Mouse (Mus musculus) heart, embryonic 14.5 days (tissue): Measurements from ENCODE around the gene Slc16a3. TPM values are rescaled to one million over a fixed set of nuclear protein-coding genes. Genes with fewer than 3 reads are reported as not detected.

ENCODE experiments used
- ATAC-seq: fragments of 200-750 bp; cut with Nextera tagmentation; 2 replicates; pipeline ENCODE4 v1.8.0; 2017; ENCODE audit warnings: low read depth, moderate TSS enrichment; ENCODE audit not compliant: insufficient number of reproducible peaks, insufficient read depth, low FRiP score
- H3K27ac ChIP-seq, 2 experiments: fragments of 200-500 bp in 1 of 2; fragments of 300-500 bp in 1 of 2; sonication (generic) in 1 of 2; replicated peaks in 1 of 2; 2 replicates each; pipeline ENCODE4 v1.5.1; 2012 to 2014; ENCODE audit warnings: low read depth in 2 of 2, low read length in 2 of 2, control low read depth in 1 of 2, mild to moderate bottlenecking in 1 of 2, mixed read lengths in 1 of 2; ENCODE audit not compliant: control insufficient read depth in 1 of 2, insufficient read depth in 1 of 2
- H3K27me3 ChIP-seq: fragments of 300-500 bp; sonication (generic); 2 replicates; pipeline ENCODE4 v1.6.1; 2014; ENCODE audit warnings: mild to moderate bottlenecking, low read length, control low read depth; ENCODE audit not compliant: control insufficient read depth, insufficient read depth
- H3K36me3 ChIP-seq: fragments of 300-500 bp; sonication (generic); 2 replicates; pipeline ENCODE4 v1.6.1; 2014; ENCODE audit warnings: mild to moderate bottlenecking, control low read depth, low read length, mixed read lengths; ENCODE audit not compliant: control insufficient read depth, insufficient read depth
- H3K4me1 ChIP-seq, 2 experiments: fragments of 200-500 bp in 1 of 2; fragments of 300-500 bp in 1 of 2; sonication (generic) in 1 of 2; 2 replicates each; pipeline ENCODE4 v1.6.1; 2012 to 2014; ENCODE audit warnings: low read length in 2 of 2, control low read depth in 1 of 2, mixed read lengths in 1 of 2; ENCODE audit not compliant: control insufficient read depth in 2 of 2, insufficient read depth in 2 of 2
- H3K4me2 ChIP-seq: fragments of 300-500 bp; sonication (generic); 2 replicates; pipeline ENCODE4 v1.6.1; 2014; ENCODE audit warnings: mild to moderate bottlenecking, low read length
- H3K4me3 ChIP-seq, 2 experiments: fragments of 200-500 bp in 1 of 2; fragments of 300-500 bp in 1 of 2; sonication (generic) in 1 of 2; 2 replicates each; pipeline ENCODE4 v1.5.1; 2012 to 2014; ENCODE audit warnings: low read length in 2 of 2, mild to moderate bottlenecking in 2 of 2, control low read depth in 1 of 2, low read depth in 1 of 2, moderate library complexity in 1 of 2; ENCODE audit not compliant: control insufficient read depth in 1 of 2, insufficient read depth in 1 of 2
- H3K9ac ChIP-seq: fragments of 300-500 bp; sonication (generic); 2 replicates; pipeline ENCODE4 v1.6.1; 2014; ENCODE audit warnings: mild to moderate bottlenecking, low read length
- H3K9me3 ChIP-seq: fragments of 300-500 bp; sonication (generic); 2 replicates; pipeline ENCODE4 v1.6.1; 2016; ENCODE audit warnings: low read length, control low read depth; ENCODE audit not compliant: control insufficient read depth
- WGBS: fragments of 180-500 bp; shearing (Covaris S2); extraction: QIAGEN DNeasy Blood & Tissue Kit; methylation state at CpG from one replicate; pipeline ENCODE4 v1.1.7; 2014; 5-methylcytosine and 5-hydroxymethylcytosine counted together
- polyA plus RNA-seq: library from polyadenylated mRNA; unstranded; fragments of >200 nt; fragmentation: Nextera tagmentation; extraction: Ambion mirVana; gene quantifications from 2 replicates; pipeline ENCODE4 v1.2.1, GENCODE M21; 2014

Gene Slc16a3
- polyA plus RNA-seq, 1 experiment from 2014 or later, result 111 TPM

DNA sequence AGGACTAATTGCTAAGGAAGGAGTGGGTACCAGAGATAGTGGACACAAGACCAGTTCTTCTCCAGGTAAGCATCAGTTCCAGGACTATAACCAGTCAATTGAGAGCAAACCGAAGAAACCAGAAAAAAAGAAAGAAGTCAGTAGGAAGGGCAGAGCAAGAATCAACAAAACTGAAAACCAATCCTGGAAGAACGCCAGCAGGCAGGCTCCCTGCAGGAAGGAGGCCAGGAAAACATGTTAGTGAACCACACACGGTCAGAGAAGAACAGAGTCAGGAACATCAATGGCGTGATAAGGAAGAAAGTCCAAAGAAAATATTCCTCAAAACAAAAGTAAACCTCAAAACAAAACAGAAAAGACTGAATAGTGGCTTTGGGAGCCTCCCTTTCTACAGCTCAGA lies 53.7 kb downstream of the Slc16a3 start:
- Histone ChIP-seq H3K36me3 (no peaks in the 10 kb centered on the region), H3K9me3 (no peaks in the 10 kb centered on the region), H3K27ac (no peak overlapping the region), H3K27me3 (no peaks in the 10 kb centered on the region), H3K9ac (no peak overlapping the region), H3K4me2 (no peak overlapping the region), H3K4me3 (no peak overlapping the region), H3K4me1 (peaks cover 2 to 4% of the 10 kb centered on the region in 2 experiments; a peak in 1 of 4 replicates)
- 53% methylated on average over 4 of the region's 4 CpGs for WGBS
- ATAC-seq, result no peak

DNA sequence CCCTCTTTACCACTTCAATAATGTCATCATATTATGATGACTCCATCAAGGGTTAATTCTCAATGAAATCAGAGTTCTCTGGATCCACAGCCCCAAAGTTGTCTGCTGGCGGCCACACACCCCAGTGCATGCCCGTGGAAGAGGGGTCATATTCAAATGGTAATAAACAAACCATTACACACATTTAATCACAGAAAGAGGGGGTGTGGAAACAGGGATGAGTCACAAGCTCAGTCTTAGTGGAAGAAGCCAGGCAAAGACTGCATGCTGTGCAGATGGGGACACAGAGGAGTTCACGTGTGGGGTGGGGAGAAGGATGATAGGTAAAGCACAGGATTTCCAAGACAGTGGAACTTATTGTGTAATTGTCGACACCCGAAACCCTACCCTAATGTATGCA lies 56.0 kb downstream of the Slc16a3 start:
- 66% methylated on average over 5 of the region's 5 CpGs for WGBS
- ATAC-seq, result no peak

DNA sequence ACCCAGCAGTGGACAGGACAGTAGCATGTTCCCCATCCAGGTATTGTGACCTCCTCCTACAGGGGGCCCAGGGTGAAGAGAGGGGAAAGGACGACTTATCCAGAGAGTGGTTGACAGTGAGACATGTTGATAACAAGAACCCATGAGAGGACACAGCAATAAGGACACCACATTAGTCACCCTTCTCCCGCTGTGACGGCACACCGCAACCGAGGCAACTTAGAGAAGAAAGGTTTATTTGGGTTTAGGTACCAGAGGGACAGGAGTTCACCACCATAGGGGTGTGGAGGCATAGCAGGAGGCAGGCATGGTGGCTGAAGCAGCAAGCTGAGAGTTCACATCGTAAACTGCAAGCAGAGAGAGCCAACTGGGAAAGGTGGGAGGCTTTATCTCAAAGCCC lies 57.9 kb downstream of the Slc16a3 start:
- ATAC-seq, result no peak
- WGBS, result 56% methylated on average over 6 of the region's 6 CpGs
- Histone ChIP-seq H3K4me2 (no peak overlapping the region), H3K9ac (no peak overlapping the region), H3K4me3 (no peak overlapping the region), H3K4me1 (peaks cover 2 to 4% of the 10 kb centered on the region in 2 experiments; a peak in 1 of 4 replicates), H3K27ac (no peak overlapping the region), H3K9me3 (no peaks in the 10 kb centered on the region), H3K27me3 (no peaks in the 10 kb centered on the region), H3K36me3 (no peaks in the 10 kb centered on the region)

More for the DNA sequence above, 56.0 kb downstream of the Slc16a3 start:
- Histone ChIP-seq H3K36me3 (no peaks in the 10 kb centered on the region), H3K4me1 (peaks cover 2 to 4% of the 10 kb centered on the region in 2 experiments; a peak in 1 of 4 replicates), H3K9ac (no peak overlapping the region), H3K4me3 (no peak overlapping the region), H3K9me3 (no peaks in the 10 kb centered on the region), H3K27me3 (no peaks in the 10 kb centered on the region), H3K27ac (no peak overlapping the region), H3K4me2 (no peak overlapping the region)

DNA sequence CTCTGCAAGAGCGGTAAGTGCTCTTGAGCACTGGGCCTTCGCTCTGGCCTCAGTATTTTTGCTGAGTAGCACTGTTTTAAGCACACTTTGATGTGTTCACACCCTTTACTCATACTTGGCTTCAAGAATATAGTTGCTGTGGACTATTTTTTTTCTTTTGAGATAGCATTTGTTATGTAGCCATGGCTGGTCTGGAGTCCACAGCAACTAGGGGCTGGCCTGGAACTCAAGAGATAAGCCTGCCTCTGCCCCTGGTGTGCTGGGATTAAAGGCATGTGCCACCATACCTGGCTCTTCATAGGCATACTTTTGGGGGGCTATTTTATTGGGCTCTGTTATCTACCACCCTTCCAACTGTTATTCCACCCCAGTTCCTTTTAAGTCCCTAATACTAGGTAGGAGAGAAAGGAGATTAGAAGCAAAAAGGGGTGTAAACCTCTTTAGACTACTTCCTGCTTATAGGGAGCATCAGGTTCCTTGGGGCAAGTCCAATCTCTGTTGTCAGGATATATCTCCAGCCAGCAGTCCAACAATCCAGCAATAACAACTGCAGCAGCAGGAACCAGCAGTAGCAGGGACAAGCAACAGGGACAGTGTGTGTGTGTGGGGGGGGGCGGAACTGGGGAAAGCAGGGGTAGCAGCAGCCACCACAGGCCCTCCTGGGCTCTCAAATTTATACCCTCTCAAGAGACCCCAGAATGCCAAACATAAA lies 61.9 kb downstream of the Slc16a3 start:
- WGBS, result 90% methylated on average over 3 of the region's 3 CpGs
- Histone ChIP-seq H3K4me1 (peaks cover 5 to 7% of the 10 kb centered on the region in 2 experiments; a peak in 2 of 4 replicates), H3K27ac (no peak overlapping the region), H3K9me3 (no peaks in the 10 kb centered on the region), H3K27me3 (no peaks in the 10 kb centered on the region), H3K9ac (no peak overlapping the region), H3K4me3 (no peak overlapping the region), H3K36me3 (no peaks in the 10 kb centered on the region), H3K4me2 (no peak overlapping the region)
- ATAC-seq, result no peak

Other genes with a start within 250 kb of the Slc16a3 start
- 109 and 135 TPM in 2 replicates for gene Cenpx, start 234.7 kb upstream of the Slc16a3 start, polyA plus RNA-seq
- gene Lrrc45, start 234.6 kb upstream of the Slc16a3 start, polyA plus RNA-seq, result 16.9 and 23.7 TPM in 2 replicates
- gene Rac3, start 227.0 kb upstream of the Slc16a3 start, polyA plus RNA-seq, result 0.69 and 1.9 TPM in 2 replicates
- 7.7 and 11.9 TPM in 2 replicates for gene Dcxr, start 221.2 kb upstream of the Slc16a3 start, polyA plus RNA-seq
- gene Cbr2, start 216.4 kb upstream of the Slc16a3 start, polyA plus RNA-seq, result 1.7 and 4.7 TPM in 2 replicates
- gene Hmga1b, start 185.7 kb upstream of the Slc16a3 start, polyA plus RNA-seq, result 1.9 and 2.9 TPM in 2 replicates
- gene Rfng, start 164.3 kb upstream of the Slc16a3 start, polyA plus RNA-seq, result 16.0 and 16.7 TPM in 2 replicates
- gene Gps1, start 164.2 kb upstream of the Slc16a3 start, polyA plus RNA-seq, result 138 and 151 TPM in 2 replicates
- gene Dus1l, start 152.1 kb upstream of the Slc16a3 start, polyA plus RNA-seq, result 43.6 and 44.5 TPM in 2 replicates
- gene Fasn, start 123.9 kb upstream of the Slc16a3 start, polyA plus RNA-seq, result 29.6 and 32.0 TPM in 2 replicates
- 4.2 and 4.8 TPM in 2 replicates for gene Ccdc57, start 15.6 kb upstream of the Slc16a3 start, polyA plus RNA-seq
- gene Csnk1d, start 42.9 kb downstream of the Slc16a3 start, polyA plus RNA-seq, result 45.1 and 45.6 TPM in 2 replicates
- gene Cd7, start 90.9 kb downstream of the Slc16a3 start, polyA plus RNA-seq, result not detected in 2 replicates
- not detected in 2 replicates for gene Sectm1b, start 115.1 kb downstream of the Slc16a3 start, polyA plus RNA-seq
- gene Sectm1a, start 132.7 kb downstream of the Slc16a3 start, polyA plus RNA-seq, result not detected in 2 replicates
- gene Tex19.2, start 170.2 kb downstream of the Slc16a3 start, polyA plus RNA-seq, result not detected in 2 replicates
- gene Tex19.1, start 197.7 kb downstream of the Slc16a3 start, polyA plus RNA-seq, result not detected in 2 replicates
- gene Uts2r, start 211.8 kb downstream of the Slc16a3 start, polyA plus RNA-seq, result 0.15 TPM in 1 of 2 replicates, not detected in the other